Mouse (Mus musculus) myocyte (in vitro differentiated cells): Measurements from ENCODE around the gene Hrh1.

ENCODE experiments used
- POLR2A ChIP-seq: IDR thresholded peaks from one replicate; pipeline ENCODE4 v1.6.1; 2011; ENCODE audit warnings: low read depth, mild to moderate bottlenecking, control low read depth, moderate library complexity; ENCODE audit not compliant: insufficient read length
- SRF ChIP-seq: IDR thresholded peaks from one replicate; pipeline ENCODE4 v1.6.1; 2011; ENCODE audit warnings: low read depth; ENCODE audit not compliant: control insufficient read depth, insufficient read length
- TCF12 ChIP-seq: IDR thresholded peaks from one replicate; pipeline ENCODE4 v1.6.1; 2011; ENCODE audit warnings: mild to moderate bottlenecking, control low read depth; ENCODE audit not compliant: poor library complexity, insufficient read depth, severe bottlenecking

DNA sequence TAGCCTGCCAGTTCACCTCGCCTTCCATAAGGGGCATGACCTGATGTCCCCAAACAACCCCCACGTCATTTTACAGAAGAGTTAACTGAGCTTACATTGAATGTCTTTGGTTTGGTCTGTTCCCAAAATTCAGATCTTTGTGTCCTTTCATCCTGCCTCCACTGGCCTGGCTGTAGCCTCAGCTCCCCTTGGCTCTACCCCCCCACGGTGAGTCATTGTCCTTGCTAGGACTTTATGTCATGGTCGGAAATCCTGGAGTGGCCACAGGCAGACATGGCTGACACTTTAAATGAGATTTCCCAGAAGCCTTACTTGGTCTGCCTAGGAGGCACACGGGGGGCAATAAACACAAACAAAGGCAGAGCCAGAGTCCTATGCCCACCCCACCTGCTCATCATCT is 31.5 kb upstream of the Hrh1 start:
- no peak for TF ChIP-seq POLR2A
- no peak for TF ChIP-seq TCF12
- no peak for TF ChIP-seq SRF
